16 mouse cellular contexts compared by ENCODE assay signal in the genomic region with DNA sequence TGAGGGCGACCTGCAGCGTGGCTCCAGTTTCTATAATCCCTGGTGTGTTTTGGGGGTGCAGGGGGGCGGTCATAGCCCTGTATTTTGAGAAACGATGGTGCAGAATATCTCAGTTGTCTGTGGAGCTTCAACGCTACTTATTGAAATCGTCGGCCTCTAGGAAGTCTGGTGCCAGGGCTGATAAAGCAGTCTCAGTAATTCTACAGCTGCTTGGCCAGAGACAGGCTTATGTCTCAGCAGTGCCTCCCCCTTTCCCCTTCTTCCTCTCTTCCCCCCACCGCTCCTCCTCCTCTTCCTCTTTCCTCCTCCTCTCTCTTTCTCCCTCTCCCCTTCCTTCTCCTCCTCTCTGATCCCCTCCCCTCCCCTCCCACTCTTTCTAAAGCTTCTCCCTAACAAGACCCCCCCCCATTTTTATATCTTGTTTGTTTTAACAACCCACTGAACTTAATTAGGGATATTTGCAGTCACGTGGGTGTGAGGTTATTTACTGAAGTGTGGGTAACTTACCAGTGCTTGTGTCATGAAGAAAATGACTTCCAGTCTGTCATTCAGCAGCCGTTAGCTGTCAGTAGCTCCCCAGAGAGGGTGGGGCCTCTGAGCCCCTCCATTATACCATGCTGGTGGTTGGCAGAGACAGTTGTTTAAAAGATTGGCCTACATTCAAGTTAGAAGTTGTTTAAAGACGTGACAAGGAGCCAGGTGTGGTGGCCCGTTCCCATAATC.
DNase-seq lines count a peak whose midpoint lies in the region; ATAC-seq lines count a peak whose summit lies in the region.
"Had no signal": no experiment of that assay in that cellular context is flagged by ENCODE, and none has a peak within 500 bp of the region (broad histone marks: within the 10 kb centered on the region; RNA-seq: fewer than 3 reads in every experiment).

No protein-coding gene starts in this region.

- no peak overlapping the region; the same call in 1 of the 2 replicates for H3K9ac ChIP-seq in heart, embryonic 13.5 days
- no peak overlapping the region for H3K9ac ChIP-seq in limb, embryonic 12.5 days (replicated peaks)
- H3K9ac ChIP-seq: midbrain, embryonic 12.5 days; neural tube, embryonic 13.5 days; stomach, embryonic 15.5 days had no signal

- H3K4me3 ChIP-seq in heart, embryonic 13.5 days: no peak overlapping the region
- no peak overlapping the region for H3K4me3 ChIP-seq in limb, embryonic 12.5 days (replicated peaks)
- H3K4me3 ChIP-seq: left cerebral cortex, adult 2 months; midbrain, embryonic 12.5 days; neural tube, embryonic 13.5 days; stomach, embryonic 15.5 days had no signal

- intact Hi-C loops in heart, postnatal 25 days (cut with DNase I): loop anchor here (2.0 kb wide), 1 partner anchor 22 kb away; no protein-coding TSS in a partner anchor
- intact Hi-C loops in left cerebral cortex, postnatal 10 days (cut with DNase I): no loop called here

- no peak for DNase-seq in heart, postnatal 25 days (ENCODE audit: low spot score)
- DNase-seq in lung, postnatal 10 days: peak; percentile 21
- DNase-seq in lung, postnatal 36 days: no peak
- DNase-seq in left cerebral cortex, postnatal 10 days (ENCODE audit: extremely low spot score in 1 of 2, low spot score in 2 of 2): no peak
- DNase-seq in gastrocnemius, postnatal 4 days (ENCODE audit: low spot score in 2 of 2): no peak
- DNase-seq: cerebellum, adult 2 months; kidney, postnatal 25 days; right cerebral cortex, postnatal 14 days had no signal

- H3K27ac ChIP-seq in heart, embryonic 13.5 days (replicated peaks): peak overlapping the region; percentile 97
- H3K27ac ChIP-seq in limb, embryonic 12.5 days: peak overlapping the region; percentile 79; the same call in 1 of the 2 replicates
- H3K27ac ChIP-seq: hindbrain, postnatal 0 days; left cerebral cortex, adult 2 months; midbrain, embryonic 12.5 days had no signal

- H3K4me2 ChIP-seq in heart, embryonic 13.5 days: peak overlapping the region; percentile 16
- H3K4me2 ChIP-seq in limb, embryonic 12.5 days: no peak overlapping the region
- H3K4me2 ChIP-seq: midbrain, embryonic 12.5 days; neural tube, embryonic 13.5 days; stomach, embryonic 15.5 days had no signal

- no peaks in the 10 kb centered on the region for H3K27me3 ChIP-seq in heart, embryonic 13.5 days (replicated peaks)
- H3K27me3 ChIP-seq in limb, embryonic 12.5 days: no peaks in the 10 kb centered on the region
- H3K27me3 ChIP-seq: midbrain, embryonic 12.5 days; neural tube, embryonic 13.5 days; stomach, embryonic 15.5 days had no signal

- H3K9me3 ChIP-seq in heart, embryonic 13.5 days: no peaks in the 10 kb centered on the region
- H3K9me3 ChIP-seq in limb, embryonic 12.5 days: no peaks in the 10 kb centered on the region
- H3K9me3 ChIP-seq: midbrain, embryonic 12.5 days; neural tube, embryonic 13.5 days; stomach, embryonic 15.5 days had no signal

- no peak for ATAC-seq in heart, embryonic 13.5 days (ENCODE audit: extremely low read depth, insufficient number of reproducible peaks, low FRiP score, low TSS enrichment)
- no peak for ATAC-seq in limb, embryonic 12.5 days (ENCODE audit: insufficient number of reproducible peaks, insufficient read depth, low FRiP score, low TSS enrichment, low read depth)
- ATAC-seq in megakaryocyte progenitor cell, adult 5-6 weeks (replicated peaks; ENCODE audit: poor library complexity): peak; percentile 18
- ATAC-seq: hindbrain, postnatal 0 days had no signal

- peaks cover 2% of the 10 kb centered on the region; the same call in 1 of the 2 replicates for H3K36me3 ChIP-seq in heart, embryonic 13.5 days
- H3K36me3 ChIP-seq in limb, embryonic 12.5 days: no peaks in the 10 kb centered on the region
- H3K36me3 ChIP-seq: midbrain, embryonic 12.5 days; neural tube, embryonic 13.5 days; stomach, embryonic 15.5 days had no signal

- 27% methylated on average over 12 of the region's 12 CpGs for WGBS in heart, embryonic 13.5 days
- WGBS in limb, embryonic 12.5 days: 61% methylated on average over 12 of the region's 12 CpGs

- peaks cover 87% of the 10 kb centered on the region for H3K4me1 ChIP-seq in heart, embryonic 13.5 days
- peaks cover 66% of the 10 kb centered on the region for H3K4me1 ChIP-seq in limb, embryonic 12.5 days (replicated peaks)
